Mouse (Mus musculus): ENCODE measurements around the gene Cbx5. TPM values are rescaled to one million over a fixed set of nuclear protein-coding genes. Genes with fewer than 3 reads are reported as not detected.

Gene Cbx5
- total RNA-seq, 1 experiment = 226 TPM

DNA sequence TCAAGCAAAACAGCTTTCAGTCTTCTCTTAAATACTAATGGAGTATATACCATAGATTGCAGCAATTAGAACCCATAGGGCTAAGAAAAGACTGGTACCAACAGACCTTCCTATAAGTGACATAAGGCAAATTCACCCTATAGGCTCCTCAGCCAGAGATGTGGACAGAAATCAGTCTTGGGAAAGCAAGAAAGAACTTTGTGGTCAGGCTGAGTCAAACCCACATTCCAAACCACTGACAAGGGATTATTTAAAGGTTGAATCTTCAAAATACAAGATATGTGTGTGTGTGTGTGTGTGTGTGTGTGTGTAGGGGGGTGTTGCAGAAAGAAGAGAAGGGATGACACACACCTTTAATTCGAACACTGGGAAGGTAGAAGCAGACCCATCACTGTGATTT is 18.2 kb downstream of the Cbx5 start:
- 0 out of 2 replicates have a peak, but pooled peaks cover 2% of the 10 kb centered on the region for H3K36me3 ChIP-seq (ENCODE audit: control insufficient read depth, insufficient read depth, low read length, poor library complexity, severe bottlenecking)
- no peaks in the 10 kb centered on the region for H3K9me3 ChIP-seq (ENCODE audit: control insufficient read depth, insufficient read depth, low read depth, low read length)
- H3K9ac ChIP-seq (ENCODE audit: insufficient read depth, low read depth, low read length, poor library complexity, severe bottlenecking) = no peak overlapping the region
- H3K4me3 ChIP-seq (ENCODE audit: insufficient read depth in 1 of 2, low read depth in 1 of 2, low read length in 2 of 2, poor library complexity in 1 of 2, severe bottlenecking in 1 of 2) = no peak overlapping the region
- in situ Hi-C loops (cut with MboI; ENCODE audit: low sequenced_read_pairs in 2 of 2, unreplicated experiment in 2 of 2) = no loop called here
- peaks cover 0 to 7% of the 10 kb centered on the region in 2 experiments; a peak in 3 of 4 replicates for H3K4me1 ChIP-seq (ENCODE audit: control insufficient read depth in 2 of 2, insufficient read depth in 2 of 2, low read length in 2 of 2, poor library complexity in 1 of 2)
- TF ChIP-seq ZC3H11A (IDR thresholded peaks at IDR 0.05; ENCODE audit: borderline replicate concordance, low read depth, low read length) = no peak
- no peak for TF ChIP-seq HCFC1 (IDR thresholded peaks at IDR 0.05; ENCODE audit: borderline replicate concordance, insufficient read depth, low read length)
- TF ChIP-seq CHD2 (IDR thresholded peaks at IDR 0.05; ENCODE audit: low read depth, low read length) = no peak
- no peak for TF ChIP-seq MAFK (IDR thresholded peaks at IDR 0.05; ENCODE audit: insufficient read depth, low read depth, low read length)
- TF ChIP-seq ZNF384 (IDR thresholded peaks at IDR 0.05; ENCODE audit: low read depth, low read length) = no peak
- H3K27ac ChIP-seq (ENCODE audit: insufficient read depth, low read depth, low read length, poor library complexity, severe bottlenecking) = no peak overlapping the region
- no peak for DNase-seq (ENCODE audit: low read depth, low spot score)

DNA sequence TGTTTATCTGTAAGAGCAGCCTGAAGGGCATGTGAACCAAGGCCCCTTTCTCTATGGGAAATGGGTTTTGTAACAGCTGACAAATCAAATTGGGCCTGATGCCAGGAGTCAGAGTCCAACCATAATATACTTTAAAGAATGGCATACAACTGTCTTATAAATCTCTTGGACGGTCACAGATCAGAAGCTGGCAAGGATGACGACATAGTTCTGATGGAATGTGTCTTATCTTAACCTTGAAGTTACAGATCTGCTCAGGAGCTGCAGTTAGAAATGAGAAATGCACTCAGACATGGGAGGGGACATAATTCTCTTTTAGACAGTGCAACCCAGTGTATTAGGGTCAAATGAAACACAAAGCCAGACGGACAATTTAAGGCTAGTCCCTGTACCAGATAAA is 18.8 kb downstream of the Cbx5 start:
- H3K27ac ChIP-seq (ENCODE audit: insufficient read depth, low read depth, low read length, poor library complexity, severe bottlenecking) = no peak overlapping the region
- H3K4me3 ChIP-seq (ENCODE audit: insufficient read depth in 1 of 2, low read depth in 1 of 2, low read length in 2 of 2, poor library complexity in 1 of 2, severe bottlenecking in 1 of 2) = no peak overlapping the region
- H3K9me3 ChIP-seq (ENCODE audit: control insufficient read depth, insufficient read depth, low read depth, low read length) = no peaks in the 10 kb centered on the region
- in situ Hi-C loops (cut with MboI; ENCODE audit: low sequenced_read_pairs in 2 of 2, unreplicated experiment in 2 of 2) = no loop called here
- 0 out of 2 replicates have a peak, but pooled peaks cover 2% of the 10 kb centered on the region for H3K36me3 ChIP-seq (ENCODE audit: control insufficient read depth, insufficient read depth, low read length, poor library complexity, severe bottlenecking)
- no peak for DNase-seq (ENCODE audit: low read depth, low spot score)
- H3K9ac ChIP-seq (ENCODE audit: insufficient read depth, low read depth, low read length, poor library complexity, severe bottlenecking) = no peak overlapping the region
- H3K4me1 ChIP-seq (ENCODE audit: control insufficient read depth in 2 of 2, insufficient read depth in 2 of 2, low read length in 2 of 2, poor library complexity in 1 of 2) = peaks cover 0 to 8% of the 10 kb centered on the region in 2 experiments; a peak in 3 of 4 replicates
- TF ChIP-seq ZC3H11A (IDR thresholded peaks at IDR 0.05; ENCODE audit: borderline replicate concordance, low read depth, low read length) (no peak), ZNF384 (IDR thresholded peaks at IDR 0.05; ENCODE audit: low read depth, low read length) (no peak), HCFC1 (IDR thresholded peaks at IDR 0.05; ENCODE audit: borderline replicate concordance, insufficient read depth, low read length) (no peak), MAFK (IDR thresholded peaks at IDR 0.05; ENCODE audit: insufficient read depth, low read depth, low read length) (no peak), CHD2 (IDR thresholded peaks at IDR 0.05; ENCODE audit: low read depth, low read length) (no peak)

DNA sequence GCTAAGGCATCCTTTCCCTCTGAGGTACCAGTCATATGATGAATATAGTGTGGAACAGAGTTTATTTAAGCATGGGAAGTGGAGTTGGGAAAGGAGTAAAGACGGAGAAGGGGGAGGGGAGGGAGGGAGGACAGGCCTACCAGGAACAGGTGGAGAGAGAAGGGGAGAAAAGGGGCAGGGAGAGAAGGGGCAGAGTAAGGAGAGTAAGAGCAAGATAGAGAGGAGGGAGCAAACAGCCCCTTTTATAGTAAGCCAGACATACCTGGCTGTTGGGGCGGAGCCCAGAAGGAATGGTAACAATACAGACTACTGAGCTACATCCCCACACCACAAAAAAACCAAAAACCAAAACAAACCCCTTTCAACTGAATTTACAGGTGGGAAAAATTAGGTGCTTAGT is 23.6 kb downstream of the Cbx5 start:
- Histone ChIP-seq H3K36me3 (ENCODE audit: control insufficient read depth, insufficient read depth, low read length, poor library complexity, severe bottlenecking) (peaks cover 12% of the 10 kb centered on the region), H3K4me3 (ENCODE audit: insufficient read depth in 1 of 2, low read depth in 1 of 2, low read length in 2 of 2, poor library complexity in 1 of 2, severe bottlenecking in 1 of 2) (peak overlapping the region; percentile 35 to 53), H3K9me3 (ENCODE audit: control insufficient read depth, insufficient read depth, low read depth, low read length) (no peaks in the 10 kb centered on the region), H3K9ac (ENCODE audit: insufficient read depth, low read depth, low read length, poor library complexity, severe bottlenecking) (peak overlapping the region; percentile 15; the same call in 1 of the 2 replicates), H3K27ac (ENCODE audit: insufficient read depth, low read depth, low read length, poor library complexity, severe bottlenecking) (peak overlapping the region; percentile 91; the same call in 1 of the 2 replicates), H3K4me1 (ENCODE audit: control insufficient read depth in 2 of 2, insufficient read depth in 2 of 2, low read length in 2 of 2, poor library complexity in 1 of 2) (peaks cover 2 to 10% of the 10 kb centered on the region in 2 experiments)
- DNase-seq (ENCODE audit: low read depth, low spot score) = no peak
- no peak for TF ChIP-seq MAFK (IDR thresholded peaks at IDR 0.05; ENCODE audit: insufficient read depth, low read depth, low read length)
- TF ChIP-seq ZNF384 (IDR thresholded peaks at IDR 0.05; ENCODE audit: low read depth, low read length) = no peak
- no peak for TF ChIP-seq CHD2 (IDR thresholded peaks at IDR 0.05; ENCODE audit: low read depth, low read length)
- TF ChIP-seq HCFC1 (IDR thresholded peaks at IDR 0.05; ENCODE audit: borderline replicate concordance, insufficient read depth, low read length) = no peak
- TF ChIP-seq ZC3H11A (IDR thresholded peaks at IDR 0.05; ENCODE audit: borderline replicate concordance, low read depth, low read length) = no peak
- in situ Hi-C loops (cut with MboI; ENCODE audit: low sequenced_read_pairs in 2 of 2, unreplicated experiment in 2 of 2) = no loop called here

DNA sequence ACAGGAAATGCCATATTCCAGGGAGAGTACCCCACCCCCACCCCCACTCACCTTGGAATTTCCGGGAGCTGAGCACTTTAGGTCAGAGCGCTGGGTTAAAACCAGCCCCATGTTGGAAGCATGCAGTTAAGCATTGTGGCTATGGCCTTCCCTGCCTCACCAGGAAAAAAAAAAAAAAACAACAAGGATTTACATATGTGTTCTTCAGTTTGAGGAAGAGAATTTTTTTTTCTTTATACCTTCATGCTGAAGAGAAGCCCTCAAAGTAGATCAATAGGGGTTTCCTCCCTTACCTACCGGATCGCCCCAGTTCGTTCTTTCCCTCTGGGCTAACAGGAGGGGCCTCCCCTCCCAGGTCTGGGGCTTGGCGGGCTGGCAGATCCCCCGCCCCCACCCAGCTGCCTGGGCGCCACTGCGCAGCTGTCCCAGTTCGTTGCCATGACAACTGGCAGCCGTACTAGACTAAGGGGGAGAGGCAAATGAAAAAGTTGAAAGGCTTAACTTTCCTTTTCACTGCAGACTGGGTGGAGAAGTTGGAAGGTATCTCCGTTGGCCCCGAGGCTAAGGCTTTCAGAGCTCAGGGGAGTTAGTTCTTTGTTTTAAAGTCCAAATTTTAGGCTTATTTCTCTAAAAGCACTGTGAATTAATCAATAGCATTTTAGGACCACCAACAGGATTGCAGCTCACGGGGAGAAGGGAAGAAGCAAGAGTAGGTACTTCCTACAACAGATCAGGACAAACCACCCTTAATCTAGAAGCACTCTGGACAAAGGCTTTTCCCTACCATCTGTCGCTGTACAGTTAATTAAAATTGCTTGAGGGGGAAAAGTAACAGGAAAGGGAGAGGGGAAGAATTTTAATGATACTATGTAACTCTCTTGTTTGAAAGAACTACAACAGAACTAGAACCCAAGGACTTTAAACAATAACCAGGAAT is 24.4 kb downstream of the Cbx5 start:
- Histone ChIP-seq H3K9me3 (ENCODE audit: control insufficient read depth, insufficient read depth, low read depth, low read length) (no peaks in the 10 kb centered on the region), H3K27ac (ENCODE audit: insufficient read depth, low read depth, low read length, poor library complexity, severe bottlenecking) (peak overlapping the region; percentile 91; the same call in 1 of the 2 replicates), H3K36me3 (ENCODE audit: control insufficient read depth, insufficient read depth, low read length, poor library complexity, severe bottlenecking) (peaks cover 17% of the 10 kb centered on the region), H3K9ac (ENCODE audit: insufficient read depth, low read depth, low read length, poor library complexity, severe bottlenecking) (peak overlapping the region; percentile 42; the same call in 1 of the 2 replicates), H3K4me1 (ENCODE audit: control insufficient read depth in 2 of 2, insufficient read depth in 2 of 2, low read length in 2 of 2, poor library complexity in 1 of 2) (peaks cover 7 to 10% of the 10 kb centered on the region in 2 experiments), H3K4me3 (ENCODE audit: insufficient read depth in 1 of 2, low read depth in 1 of 2, low read length in 2 of 2, poor library complexity in 1 of 2, severe bottlenecking in 1 of 2) (peak overlapping the region; percentile 53 to 65)
- in situ Hi-C loops (cut with MboI; ENCODE audit: low sequenced_read_pairs in 2 of 2, unreplicated experiment in 2 of 2) = no loop called here
- TF ChIP-seq HCFC1 (IDR thresholded peaks at IDR 0.05; ENCODE audit: borderline replicate concordance, insufficient read depth, low read length) (no peak; the same call in 1 of the 2 replicates), ZNF384 (IDR thresholded peaks at IDR 0.05; ENCODE audit: low read depth, low read length) (peak; percentile 92)
- DNase-seq (ENCODE audit: low read depth, low spot score) = peak; percentile 93

Data from ES-E14 (cell line).